Mouse (Mus musculus) midbrain, embryonic 14.5 days (tissue): Measurements from ENCODE around the gene Npepps. TPM values are rescaled to one million over a fixed set of nuclear protein-coding genes. Genes with fewer than 3 reads are reported as not detected.

Source experiments
- ATAC-seq: fragments of 200-750 bp; cut with Nextera tagmentation; 2 replicates; pipeline ENCODE4 v1.8.0; 2017; ENCODE audit warnings: moderate number of reproducible peaks, moderate library complexity; ENCODE audit not compliant: low FRiP score, low TSS enrichment
- DNase-seq: peaks from one replicate; pipeline ENCODE4 v3.0.0-alpha.2; 2015
- H3K27ac ChIP-seq: fragments of 300-500 bp; sonication (generic); replicated peaks from 2 replicates; pipeline ENCODE4 v1.5.1; 2014; ENCODE audit warnings: mild to moderate bottlenecking, low read depth, low read length, moderate library complexity
- H3K27me3 ChIP-seq: fragments of 300-500 bp; sonication (generic); 2 replicates; pipeline ENCODE4 v1.6.1; 2014; ENCODE audit warnings: low read length, control low read depth, mixed read lengths; ENCODE audit not compliant: control insufficient read depth, insufficient read depth
- H3K36me3 ChIP-seq: fragments of 300-500 bp; sonication (generic); 2 replicates; pipeline ENCODE4 v1.6.1; 2014; ENCODE audit warnings: low read length, control low read depth; ENCODE audit not compliant: control insufficient read depth, insufficient read depth
- H3K4me1 ChIP-seq: fragments of 300-500 bp; sonication (generic); 2 replicates; pipeline ENCODE4 v1.6.1; 2014; ENCODE audit warnings: mild to moderate bottlenecking, antibody characterized with exemption, low read length, control low read depth; ENCODE audit not compliant: control insufficient read depth, insufficient read depth
- H3K4me2 ChIP-seq: fragments of 300-500 bp; sonication (generic); 2 replicates; pipeline ENCODE4 v1.6.1; 2014; ENCODE audit warnings: mild to moderate bottlenecking, low read length, moderate library complexity
- H3K4me3 ChIP-seq: fragments of 300-500 bp; sonication (generic); replicated peaks from 2 replicates; pipeline ENCODE4 v1.5.1; 2014; ENCODE audit warnings: low read depth, low read length
- H3K9ac ChIP-seq: fragments of 300-500 bp; sonication (generic); replicated peaks from 2 replicates; pipeline ENCODE4 v1.6.1; 2014; ENCODE audit warnings: mild to moderate bottlenecking, low read length, moderate library complexity
- H3K9me3 ChIP-seq: fragments of 300-500 bp; sonication (generic); 2 replicates; pipeline ENCODE4 v1.6.1; 2016; ENCODE audit warnings: low read length, control low read depth, mixed read lengths; ENCODE audit not compliant: control insufficient read depth
- WGBS: fragments of 180-500 bp; shearing (Covaris S2); extraction: QIAGEN DNeasy Blood & Tissue Kit; methylation state at CpG from one replicate; pipeline ENCODE4 v1.1.7; 2014; 5-methylcytosine and 5-hydroxymethylcytosine counted together
- polyA plus RNA-seq: library from polyadenylated mRNA; unstranded; fragments of >200 nt; fragmentation: Nextera tagmentation; extraction: Ambion mirVana; gene quantifications from 2 replicates; pipeline ENCODE4 v1.2.1, GENCODE M21; 2014

Gene Npepps
- polyA plus RNA-seq, 1 experiment from 2014 or later = 135 TPM

DNA sequence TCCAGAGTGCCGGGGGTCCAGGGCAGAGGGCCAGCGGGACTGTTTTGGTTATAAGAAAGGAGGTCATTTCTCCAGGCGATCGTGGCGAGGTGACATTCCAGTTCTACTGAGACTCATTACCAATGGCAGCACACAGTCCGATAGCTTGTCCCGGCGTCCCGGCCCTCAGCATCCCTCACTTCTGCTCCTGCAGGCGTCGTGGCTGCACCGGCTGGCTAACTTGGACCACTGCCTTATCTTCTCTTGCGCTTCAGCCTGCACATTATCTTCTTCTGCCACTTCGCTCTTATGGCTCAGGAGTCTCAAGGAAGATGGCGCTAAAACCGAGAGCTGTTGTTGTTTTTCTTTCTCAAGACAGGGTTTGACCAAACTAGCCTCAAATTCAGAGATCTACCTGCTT is 21.0 kb upstream of the Npepps start:
- Histone ChIP-seq H3K9me3 (no peaks in the 10 kb centered on the region), H3K27me3 (no peaks in the 10 kb centered on the region), H3K4me2 (no peak overlapping the region), H3K9ac (no peak overlapping the region), H3K36me3 (no peaks in the 10 kb centered on the region), H3K27ac (no peak overlapping the region), H3K4me3 (no peak overlapping the region), H3K4me1 (no peaks in the 10 kb centered on the region)
- no peak for DNase-seq
- no peak for ATAC-seq
- 93% methylated on average over 16 of the region's 16 CpGs for WGBS

- Histone ChIP-seq H3K27ac (no peak overlapping the region), H3K27me3 (no peaks in the 10 kb centered on the region), H3K9me3 (no peaks in the 10 kb centered on the region), H3K4me3 (no peak overlapping the region), H3K9ac (no peak overlapping the region), H3K4me1 (no peaks in the 10 kb centered on the region), H3K36me3 (no peaks in the 10 kb centered on the region), H3K4me2 (no peak overlapping the region)
- no peak for DNase-seq
- 98% methylated on average over 2 of the region's 2 CpGs for WGBS
- ATAC-seq = no peak
Measured at GRCm38 (mm10) chr11:97299939-97300338, 19.5 kb upstream of the Npepps start.

DNA sequence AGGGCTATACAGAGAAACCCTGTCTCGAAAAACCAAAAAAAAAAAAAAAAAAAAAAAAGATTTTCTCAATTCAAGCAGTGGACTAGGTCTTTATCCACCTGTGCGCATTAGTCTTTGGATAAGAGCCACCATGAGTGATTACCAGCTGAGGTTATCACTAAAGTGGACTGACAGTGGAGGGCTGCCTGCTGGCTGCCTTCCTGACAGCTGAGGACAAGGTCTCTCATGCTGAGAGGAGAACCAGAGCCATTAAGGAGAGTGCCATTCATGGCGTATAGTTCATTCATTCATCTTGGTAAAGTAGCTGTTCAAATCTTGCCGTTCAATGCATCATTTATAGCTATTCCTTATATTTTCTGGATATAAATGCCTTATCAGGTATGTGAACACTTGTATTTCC is 16.1 kb upstream of the Npepps start:
- Histone ChIP-seq H3K4me1 (no peaks in the 10 kb centered on the region), H3K9me3 (no peaks in the 10 kb centered on the region), H3K27me3 (no peaks in the 10 kb centered on the region), H3K4me3 (no peak overlapping the region), H3K36me3 (no peaks in the 10 kb centered on the region), H3K4me2 (no peak overlapping the region), H3K27ac (no peak overlapping the region), H3K9ac (no peak overlapping the region)
- no peak for ATAC-seq
- DNase-seq = no peak
- WGBS = 87% methylated on average over 3 of the region's 4 CpGs

DNA sequence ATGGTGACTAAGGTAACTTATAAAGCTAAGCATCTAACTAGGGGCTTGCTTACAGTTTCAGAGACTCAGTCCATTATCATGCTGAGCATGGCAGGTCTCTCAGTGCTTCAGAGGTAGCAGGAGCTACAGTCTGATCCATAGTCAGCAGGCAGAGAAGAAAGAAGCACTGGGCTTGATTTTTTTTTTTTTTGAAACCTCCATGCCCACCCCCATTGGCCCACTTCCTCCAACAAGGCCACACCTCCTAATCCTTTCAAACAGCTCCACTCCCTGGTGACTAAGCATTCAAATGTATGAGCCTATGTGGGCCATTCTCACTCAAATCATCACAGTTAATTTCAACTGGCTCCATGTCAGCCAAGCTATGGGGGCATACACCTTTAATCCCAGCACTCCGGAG is 12.3 kb upstream of the Npepps start:
- Histone ChIP-seq H3K36me3 (no peaks in the 10 kb centered on the region), H3K4me1 (no peaks in the 10 kb centered on the region), H3K9me3 (no peaks in the 10 kb centered on the region), H3K4me3 (no peak overlapping the region), H3K9ac (no peak overlapping the region), H3K4me2 (no peak overlapping the region), H3K27me3 (no peaks in the 10 kb centered on the region), H3K27ac (no peak overlapping the region)
- DNase-seq (no peak), ATAC-seq (no peak)
- WGBS = 98% methylated on average over 1 of the region's 1 CpGs

GRCm38 (mm10) chr11:97289276-97290230 is 9.1 kb upstream of the Npepps start:
- H3K9ac ChIP-seq = no peak overlapping the region
- H3K36me3 ChIP-seq = no peaks in the 10 kb centered on the region
- no peak overlapping the region for H3K27ac ChIP-seq
- 43% methylated on average over 12 of the region's 12 CpGs for WGBS
- ATAC-seq (no peak), DNase-seq (peak; percentile 16)
- no peaks in the 10 kb centered on the region for H3K4me1 ChIP-seq
- no peak overlapping the region for H3K4me2 ChIP-seq
- no peaks in the 10 kb centered on the region for H3K9me3 ChIP-seq
- H3K27me3 ChIP-seq = no peaks in the 10 kb centered on the region
- no peak overlapping the region for H3K4me3 ChIP-seq

- Histone ChIP-seq H3K4me1 (no peaks in the 10 kb centered on the region), H3K36me3 (no peaks in the 10 kb centered on the region), H3K4me2 (no peak overlapping the region), H3K4me3 (no peak overlapping the region), H3K27me3 (no peaks in the 10 kb centered on the region), H3K9ac (no peak overlapping the region), H3K27ac (no peak overlapping the region), H3K9me3 (no peaks in the 10 kb centered on the region)
- DNase-seq (no peak), ATAC-seq (no peak)
Measured at GRCm38 (mm10) chr11:97287643-97288042, 7.2 kb upstream of the Npepps start.

- ATAC-seq = no peak
- WGBS = 46% methylated on average over 6 of the region's 6 CpGs
- Histone ChIP-seq H3K4me3 (no peak overlapping the region), H3K4me1 (no peaks in the 10 kb centered on the region), H3K9me3 (no peaks in the 10 kb centered on the region), H3K4me2 (no peak overlapping the region), H3K27ac (no peak overlapping the region), H3K27me3 (no peaks in the 10 kb centered on the region), H3K36me3 (no peaks in the 10 kb centered on the region), H3K9ac (no peak overlapping the region; the same call in 1 of the 2 replicates)
- no peak for DNase-seq
Measured at GRCm38 (mm10) chr11:97286973-97287372, 6.5 kb upstream of the Npepps start.

GRCm38 (mm10) chr11:97285852-97286775 is 5.7 kb upstream of the Npepps start:
- H3K27me3 ChIP-seq = no peaks in the 10 kb centered on the region
- no peak overlapping the region for H3K27ac ChIP-seq
- H3K9ac ChIP-seq = no peak overlapping the region
- DNase-seq (no peak), ATAC-seq (no peak)
- H3K4me1 ChIP-seq = no peaks in the 10 kb centered on the region
- H3K4me2 ChIP-seq = no peak overlapping the region
- no peak overlapping the region for H3K4me3 ChIP-seq
- H3K36me3 ChIP-seq = no peaks in the 10 kb centered on the region
- WGBS = 80% methylated on average over 9 of the region's 9 CpGs
- H3K9me3 ChIP-seq = no peaks in the 10 kb centered on the region
